Mouse (Mus musculus) small intestine, adult 2 months (tissue): ENCODE measurements at regions not wholly inside any gene's neighbourhood (a gene's known extent, or its start where the extent isn't known, plus 50 kb on each side); places are given as distances from the start of the nearest gene placed in this dataset.

Experiments used
- CTCF ChIP-seq: fragments of 200-500 bp; IDR thresholded peaks from 2 replicates; pipeline ENCODE4 v1.5.1; 2012; ENCODE audit warnings: low read depth, mild to moderate bottlenecking, control low read depth, inconsistent platforms, low read length, moderate library complexity, mixed read lengths; ENCODE audit not compliant: insufficient replicate concordance, insufficient read length; ENCODE audit errors: extremely low read depth
- POLR2A ChIP-seq: fragments of 200-500 bp; IDR thresholded peaks from 2 replicates; pipeline ENCODE4 v1.6.1; 2012; ENCODE audit warnings: low read depth, mild to moderate bottlenecking, control low read depth, inconsistent platforms, low read length, moderate library complexity

DNA sequence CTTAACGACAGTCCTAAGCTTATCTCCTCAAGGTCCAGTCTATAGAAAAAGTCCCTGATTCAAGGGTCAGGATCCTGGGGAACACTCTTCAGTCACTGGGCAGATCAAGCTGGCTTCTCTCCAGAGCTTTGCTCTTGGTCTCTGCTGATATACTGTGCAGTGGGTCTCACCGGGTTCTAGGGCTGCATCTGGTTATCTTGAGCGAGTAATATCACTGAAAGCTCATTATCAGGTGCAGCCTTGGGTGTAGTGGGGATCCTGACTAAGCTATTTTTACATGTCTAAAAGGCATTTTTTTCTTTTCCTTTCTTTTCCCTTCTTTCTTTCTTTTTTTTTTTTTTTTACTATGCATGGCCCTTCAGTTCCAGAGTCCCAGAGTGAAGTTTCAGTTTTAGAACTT is 84.1 kb upstream of the Plcl2 start:
- TF ChIP-seq CTCF: no peak
- no peak for TF ChIP-seq POLR2A
